Comparison of ENCODE assay signal across 12 mouse cellular contexts in genomic region chr13:115006213-115006835, GRCm38 (mm10).
A peak's percentile ranks its signal among the peaks of the same experiment; 100 is the strongest.
DNase-seq lines count a peak whose midpoint lies in the region; ATAC-seq and TF ChIP-seq lines count a peak whose summit lies in the region.
"Had no signal": no experiment of that assay in that cellular context is flagged by ENCODE, and none has a peak within 500 bp of the region (broad histone marks: within the 10 kb centered on the region; RNA-seq: fewer than 3 reads in every experiment).

No protein-coding gene starts in this region.

- H3K4me2 ChIP-seq in heart, embryonic 12.5 days, result no peak overlapping the region
- no peak overlapping the region for H3K4me2 ChIP-seq in limb, embryonic 14.5 days (replicated peaks; ENCODE audit: low read depth, low read length, severe bottlenecking)
- no peak overlapping the region for H3K4me2 ChIP-seq in midbrain, embryonic 14.5 days (ENCODE audit: low read length)
- H3K4me2 ChIP-seq: liver, embryonic 13.5 days had no signal

- peaks cover 38% of the 10 kb centered on the region for H3K4me1 ChIP-seq in heart, embryonic 12.5 days (replicated peaks)
- peaks cover 4% of the 10 kb centered on the region; the same call in 1 of the 2 replicates for H3K4me1 ChIP-seq in limb, embryonic 14.5 days (ENCODE audit: control insufficient read depth, insufficient read depth, low read length)
- peaks cover 7% of the 10 kb centered on the region for H3K4me1 ChIP-seq in limb, embryonic 10.5 days
- no peaks in the 10 kb centered on the region for H3K4me1 ChIP-seq in midbrain, embryonic 14.5 days (ENCODE audit: control insufficient read depth, insufficient read depth, low read length)
- H3K4me1 ChIP-seq: liver, embryonic 13.5 days had no signal

- no peak for TF ChIP-seq POLR2A in limb, embryonic 14.5 days (IDR thresholded peaks at IDR 0.05; ENCODE audit: borderline replicate concordance, extremely low read depth, insufficient read depth, insufficient read length)

- H3K4me3 ChIP-seq in heart, embryonic 12.5 days, result no peak overlapping the region
- no peak overlapping the region for H3K4me3 ChIP-seq in limb, embryonic 14.5 days (replicated peaks; ENCODE audit: low read length)
- H3K4me3 ChIP-seq in limb, embryonic 10.5 days, result no peak overlapping the region
- no peak overlapping the region for H3K4me3 ChIP-seq in midbrain, embryonic 14.5 days (replicated peaks; ENCODE audit: low read depth, low read length)
- H3K4me3 ChIP-seq: liver, embryonic 13.5 days had no signal

- H3K9me3 ChIP-seq in heart, embryonic 12.5 days (replicated peaks), result no peaks in the 10 kb centered on the region
- H3K9me3 ChIP-seq in limb, embryonic 14.5 days (ENCODE audit: control insufficient read depth, low read length), result no peaks in the 10 kb centered on the region
- no peaks in the 10 kb centered on the region for H3K9me3 ChIP-seq in limb, embryonic 10.5 days (replicated peaks)
- no peaks in the 10 kb centered on the region for H3K9me3 ChIP-seq in midbrain, embryonic 14.5 days (ENCODE audit: control insufficient read depth, low read length)
- H3K9me3 ChIP-seq: liver, embryonic 13.5 days had no signal

- DNase-seq in heart, adult 9 months (ENCODE audit: low spot score in 2 of 2), result no peak
- DNase-seq in limb, embryonic 14.5 days (ENCODE audit: low spot score), result no peak
- DNase-seq in limb, embryonic 10.5 days (ENCODE audit: low spot score), result no peak
- DNase-seq in ZHBTc4 (ENCODE audit: low read depth, low spot score), result peak; percentile 40
- peak; percentile 37 for DNase-seq in midbrain, embryonic 14.5 days
- no peak for DNase-seq in adrenal gland, adult 2 months
- DNase-seq in neural tube, embryonic 10.5 days (ENCODE audit: extremely low spot score, low spot score), result no peak
- DNase-seq: cerebellum, adult 9-10 months; liver, embryonic 13.5 days had no signal

- peaks cover 14% of the 10 kb centered on the region; the same call in 1 of the 2 replicates for H3K36me3 ChIP-seq in heart, embryonic 12.5 days
- H3K36me3 ChIP-seq in limb, embryonic 14.5 days (ENCODE audit: control insufficient read depth, insufficient read depth, low read length), result no peaks in the 10 kb centered on the region
- H3K36me3 ChIP-seq in limb, embryonic 10.5 days, result no peaks in the 10 kb centered on the region
- no peaks in the 10 kb centered on the region for H3K36me3 ChIP-seq in midbrain, embryonic 14.5 days (ENCODE audit: control insufficient read depth, insufficient read depth, low read length)
- H3K36me3 ChIP-seq: liver, embryonic 13.5 days had no signal

- peak overlapping the region; percentile 48; the same call in 1 of the 2 replicates for H3K9ac ChIP-seq in heart, embryonic 12.5 days
- H3K9ac ChIP-seq in limb, embryonic 14.5 days (ENCODE audit: low read depth, low read length, severe bottlenecking), result no peak overlapping the region
- H3K9ac ChIP-seq in midbrain, embryonic 14.5 days (replicated peaks; ENCODE audit: low read length), result no peak overlapping the region
- H3K9ac ChIP-seq: liver, embryonic 13.5 days had no signal

- peak overlapping the region; percentile 90 for H3K27ac ChIP-seq in heart, embryonic 12.5 days (ENCODE audit: poor library complexity, severe bottlenecking)
- 0 out of 2 replicates have a peak overlapping the region, but pooled peaks have one; percentile 5 for H3K27ac ChIP-seq in limb, embryonic 14.5 days (replicated peaks; ENCODE audit: low read depth, low read length)
- no peak overlapping the region for H3K27ac ChIP-seq in limb, embryonic 10.5 days
- H3K27ac ChIP-seq in midbrain, embryonic 14.5 days (replicated peaks; ENCODE audit: low read depth, low read length), result no peak overlapping the region
- H3K27ac ChIP-seq: liver, embryonic 13.5 days; macrophage had no signal

- 55% methylated on average over 9 of the region's 9 CpGs for WGBS in heart, embryonic 12.5 days
- 49% methylated on average over 9 of the region's 9 CpGs for WGBS in limb, embryonic 14.5 days
- WGBS in limb, embryonic 10.5 days, result 74% methylated on average over 9 of the region's 9 CpGs
- WGBS in midbrain, embryonic 14.5 days, result 27% methylated on average over 9 of the region's 9 CpGs

- ATAC-seq in heart, embryonic 12.5 days (ENCODE audit: insufficient number of reproducible peaks, low FRiP score), result no peak
- no peak for ATAC-seq in limb, embryonic 14.5 days (ENCODE audit: low FRiP score, low read depth)
- no peak for ATAC-seq in midbrain, embryonic 14.5 days (ENCODE audit: low FRiP score, low TSS enrichment)
- ATAC-seq: hindbrain, embryonic 16.5 days had no signal

- H3K27me3 ChIP-seq in heart, embryonic 12.5 days (replicated peaks), result no peaks in the 10 kb centered on the region
- H3K27me3 ChIP-seq in limb, embryonic 14.5 days (ENCODE audit: control insufficient read depth, insufficient read depth, low read length), result no peaks in the 10 kb centered on the region
- H3K27me3 ChIP-seq in limb, embryonic 10.5 days (ENCODE audit: low read depth, poor library complexity, severe bottlenecking), result no peaks in the 10 kb centered on the region
- H3K27me3 ChIP-seq in midbrain, embryonic 14.5 days (ENCODE audit: control insufficient read depth, insufficient read depth, low read length), result no peaks in the 10 kb centered on the region
- H3K27me3 ChIP-seq: liver, embryonic 13.5 days had no signal

Comparison
In these comparisons a context has a peak if more than half of its experiments do, and no peak if none do; other contexts are left out.
1. H3K27ac ChIP-seq: peak in heart, embryonic 12.5 days (single experiment) and limb, embryonic 14.5 days (single experiment); none in limb, embryonic 10.5 days (single experiment) and midbrain, embryonic 14.5 days (single experiment).
2. DNase-seq: peak in ZHBTc4 (single experiment) and midbrain, embryonic 14.5 days (single experiment); none in heart, adult 9 months (0 of 2), limb, embryonic 14.5 days (single experiment), limb, embryonic 10.5 days (single experiment), adrenal gland, adult 2 months (single experiment) and neural tube, embryonic 10.5 days (single experiment).